Comparison of ENCODE assay signal across 16 mouse cellular contexts in the genomic region with DNA sequence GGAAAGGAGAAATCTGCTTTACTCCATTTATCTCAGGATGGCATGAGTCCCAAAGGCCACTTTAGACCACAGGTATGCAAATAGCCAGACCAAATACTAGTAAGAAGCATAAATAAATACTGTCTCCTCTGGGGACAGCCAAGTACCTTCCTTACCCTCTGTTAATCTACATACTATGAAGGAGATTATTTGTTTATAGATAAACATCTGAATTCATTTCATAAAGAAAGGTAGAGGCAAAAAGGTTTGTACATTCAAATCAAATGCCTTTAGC. TPM values are rescaled to one million over a fixed set of nuclear protein-coding genes. Genes with fewer than 3 reads are reported as not detected.
DNase-seq lines count a peak whose midpoint lies in the region; ATAC-seq and TF ChIP-seq lines count a peak whose summit lies in the region.
"Had no signal": no experiment of that assay in that cellular context is flagged by ENCODE, and none has a peak within 500 bp of the region (broad histone marks: within the 10 kb centered on the region; RNA-seq: fewer than 3 reads in every experiment).

No protein-coding gene starts in this region.

- no peak for DNase-seq in heart, postnatal 0 days (ENCODE audit: low spot score)
- no peak for DNase-seq in heart, postnatal 4 days
- no peak for DNase-seq in midbrain, postnatal 0 days (ENCODE audit: low spot score)
- DNase-seq: adrenal gland, postnatal 36 days; cerebellum, adult 2 months; cerebellum, postnatal 36 days; lung, postnatal 14 days; thymus, adult 2 months had no signal

- ATAC-seq in heart, postnatal 0 days (ENCODE audit: insufficient read depth, low read depth): no peak
- ATAC-seq in CD4-positive, CD25-positive, alpha-beta regulatory T cell, adult 4 months: peak; percentile 27
- ATAC-seq in activated CD4-positive, CD25-positive, alpha-beta regulatory T cell, adult 4 months: peak; percentile 8
- peak; percentile 30; the same call in 1 of the 2 replicates for ATAC-seq in neutrophil, adult 5-6 weeks (ENCODE audit: extremely low read depth, insufficient number of reproducible peaks, low FRiP score, poor library complexity, severe bottlenecking)
- ATAC-seq in midbrain, postnatal 0 days (ENCODE audit: low FRiP score): no peak
- no peak for ATAC-seq in midbrain, embryonic 16.5 days
- ATAC-seq: hindbrain, embryonic 16.5 days had no signal

- H3K27me3 ChIP-seq in heart, postnatal 0 days (ENCODE audit: control insufficient read depth, insufficient read depth, low read length): no peaks in the 10 kb centered on the region
- H3K27me3 ChIP-seq in midbrain, postnatal 0 days (ENCODE audit: insufficient read depth, low read length): no peaks in the 10 kb centered on the region
- no peaks in the 10 kb centered on the region for H3K27me3 ChIP-seq in midbrain, embryonic 16.5 days (ENCODE audit: control insufficient read depth, insufficient read depth, low read depth, low read length)
- H3K27me3 ChIP-seq: limb, embryonic 15.5 days; neural tube, embryonic 12.5 days had no signal

- TF ChIP-seq CTCF in heart, postnatal 0 days (IDR thresholded peaks at IDR 0.05; ENCODE audit: low read depth): no peak
- no peak for TF ChIP-seq CTCF in midbrain, postnatal 0 days (IDR thresholded peaks at IDR 0.05)

- H3K4me2 ChIP-seq in heart, postnatal 0 days (ENCODE audit: low read depth, low read length): no peak overlapping the region
- no peak overlapping the region for H3K4me2 ChIP-seq in midbrain, postnatal 0 days (ENCODE audit: low read depth, low read length, poor library complexity, severe bottlenecking)
- H3K4me2 ChIP-seq in midbrain, embryonic 16.5 days (ENCODE audit: low read length): no peak overlapping the region
- H3K4me2 ChIP-seq: limb, embryonic 15.5 days; neural tube, embryonic 12.5 days had no signal

- H3K27ac ChIP-seq in heart, postnatal 0 days (ENCODE audit: low read depth): peak overlapping the region; percentile 80
- no peak overlapping the region for H3K27ac ChIP-seq in midbrain, postnatal 0 days (ENCODE audit: low read depth, low read length)
- no peak overlapping the region for H3K27ac ChIP-seq in midbrain, embryonic 16.5 days (ENCODE audit: low read length)
- H3K27ac ChIP-seq: limb, embryonic 15.5 days; neural tube, embryonic 12.5 days had no signal

- H3K9ac ChIP-seq in heart, postnatal 0 days (replicated peaks; ENCODE audit: low read depth, low read length): no peak overlapping the region
- no peak overlapping the region for H3K9ac ChIP-seq in midbrain, postnatal 0 days (replicated peaks; ENCODE audit: low read length, poor library complexity, severe bottlenecking)
- H3K9ac ChIP-seq in midbrain, embryonic 16.5 days (ENCODE audit: low read depth, low read length): no peak overlapping the region
- H3K9ac ChIP-seq: limb, embryonic 15.5 days; neural tube, embryonic 12.5 days had no signal

- H3K4me1 ChIP-seq in heart, postnatal 0 days (ENCODE audit: control insufficient read depth, insufficient read depth): no peaks in the 10 kb centered on the region
- no peaks in the 10 kb centered on the region for H3K4me1 ChIP-seq in midbrain, postnatal 0 days (ENCODE audit: insufficient read depth, low read length)
- H3K4me1 ChIP-seq in midbrain, embryonic 16.5 days (ENCODE audit: control insufficient read depth, insufficient read depth, low read length): no peaks in the 10 kb centered on the region
- H3K4me1 ChIP-seq: limb, embryonic 15.5 days; neural tube, embryonic 12.5 days had no signal

- no peaks in the 10 kb centered on the region for H3K36me3 ChIP-seq in heart, postnatal 0 days (replicated peaks; ENCODE audit: control insufficient read depth, insufficient read depth, low read length)
- no peaks in the 10 kb centered on the region for H3K36me3 ChIP-seq in midbrain, postnatal 0 days (ENCODE audit: insufficient read depth, low read length)
- H3K36me3 ChIP-seq in midbrain, embryonic 16.5 days (ENCODE audit: control insufficient read depth, insufficient read depth, low read length): no peaks in the 10 kb centered on the region
- H3K36me3 ChIP-seq: limb, embryonic 15.5 days; neural tube, embryonic 12.5 days had no signal

- peaks cover 6% of the 10 kb centered on the region; the same call in 1 of the 2 replicates for H3K9me3 ChIP-seq in heart, postnatal 0 days (replicated peaks; ENCODE audit: control insufficient read depth, low read length)
- no peaks in the 10 kb centered on the region for H3K9me3 ChIP-seq in midbrain, postnatal 0 days (ENCODE audit: low read length)
- peaks cover 4% of the 10 kb centered on the region for H3K9me3 ChIP-seq in midbrain, embryonic 16.5 days (replicated peaks; ENCODE audit: control insufficient read depth, low read length, poor library complexity, severe bottlenecking)
- H3K9me3 ChIP-seq: limb, embryonic 15.5 days had no signal

- no peak overlapping the region for H3K4me3 ChIP-seq in heart, postnatal 0 days (ENCODE audit: low read depth, low read length)
- no peak overlapping the region for H3K4me3 ChIP-seq in midbrain, postnatal 0 days (ENCODE audit: low read depth, low read length)
- no peak overlapping the region for H3K4me3 ChIP-seq in midbrain, embryonic 16.5 days (ENCODE audit: low read depth, low read length)
- H3K4me3 ChIP-seq: limb, embryonic 15.5 days; neural tube, embryonic 12.5 days had no signal

- TF ChIP-seq EP300 in heart, postnatal 0 days (IDR thresholded peaks at IDR 0.05; ENCODE audit: low read depth): no peak

RNA-seq across cellular contexts. Expression of a gene that starts 22.0 kb away (rescaled TPM):
- 3.5 and 9.7 TPM in 2 replicates for total RNA-seq in heart, postnatal 0 days (2014; rRNA removed; ENCODE audit: low replicate concordance)
- polyA plus RNA-seq in heart, postnatal 0 days (2015; fragmentation: Nextera tagmentation; extraction: Ambion mirVana): 0.74 and 1.1 TPM in 2 replicates
- total RNA-seq in heart, postnatal 4 days (2021): 1 to 10 TPM; 3.1 to 4.3 TPM
- polyA plus RNA-seq in CD4-positive, CD25-positive, alpha-beta regulatory T cell, adult 4 months (2017; shearing (Covaris generic)): 100 to 1,000 TPM; 112 to 113 TPM
- polyA plus RNA-seq in activated CD4-positive, CD25-positive, alpha-beta regulatory T cell, adult 4 months (2017; shearing (Covaris generic)): 100 to 1,000 TPM; 108 to 118 TPM
- 254 and 258 TPM in 2 replicates for total RNA-seq in neutrophil, adult 5-6 weeks (2017)
- total RNA-seq in midbrain, postnatal 0 days (2014; rRNA removed): 0.38 TPM in 1 of 2 replicates, not detected in the other
- polyA plus RNA-seq in midbrain, postnatal 0 days (2015; fragmentation: Nextera tagmentation; extraction: Ambion mirVana): 0.04 and 0.13 TPM in 2 replicates
- polyA plus RNA-seq in midbrain, embryonic 16.5 days (2015; fragmentation: Nextera tagmentation; extraction: Ambion mirVana): 0.10 TPM in 2 replicates
- total RNA-seq: ES-E14 had no signal
- polyA plus RNA-seq: limb, embryonic 15.5 days; neural tube, embryonic 12.5 days had no signal

Comparison
In these comparisons a context has a peak if more than half of its experiments do, and no peak if none do; other contexts are left out.
1. ATAC-seq: peak in CD4-positive, CD25-positive, alpha-beta regulatory T cell, adult 4 months (single experiment), activated CD4-positive, CD25-positive, alpha-beta regulatory T cell, adult 4 months (single experiment) and neutrophil, adult 5-6 weeks (single experiment); none in heart, postnatal 0 days (single experiment), midbrain, postnatal 0 days (single experiment) and midbrain, embryonic 16.5 days (single experiment).
2. RNA of a gene that starts 22.0 kb away (polyA plus RNA-seq): 108 to 118 TPM in activated CD4-positive, CD25-positive, alpha-beta regulatory T cell, adult 4 months and 112 to 113 TPM in CD4-positive, CD25-positive, alpha-beta regulatory T cell, adult 4 months; 0.74 to 1.1 TPM in heart, postnatal 0 days, 0.10 TPM in midbrain, embryonic 16.5 days and 0.04 to 0.13 TPM in midbrain, postnatal 0 days; every median in the first group is over 10 times any median in the second.